16 mouse cellular contexts compared by ENCODE assay signal in the genomic region with DNA sequence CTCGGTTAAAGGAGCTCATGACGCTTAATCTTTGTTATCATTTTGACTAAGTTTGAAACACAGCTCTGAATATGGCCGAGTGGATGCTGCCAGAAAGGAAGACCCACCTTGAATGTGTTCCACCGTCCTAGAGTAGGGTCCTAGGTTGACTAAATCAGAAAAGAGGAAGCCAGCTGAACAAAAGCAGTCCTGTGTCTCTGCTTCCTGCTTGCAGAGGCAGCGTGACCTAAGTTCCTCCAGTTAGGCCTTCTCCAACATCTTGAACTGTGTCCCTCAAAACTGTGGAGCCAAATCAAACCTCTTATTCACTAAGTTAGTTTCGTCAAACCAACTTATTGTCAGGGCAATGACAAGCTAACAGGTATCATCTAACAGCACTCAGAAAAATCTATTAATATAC.
DNase-seq lines count a peak whose midpoint lies in the region; ATAC-seq lines count a peak whose summit lies in the region.
"Had no signal": no experiment of that assay in that cellular context is flagged by ENCODE, and none has a peak within 500 bp of the region (broad histone marks: within the 10 kb centered on the region; RNA-seq: fewer than 3 reads in every experiment).

No protein-coding gene starts in this region.

- ATAC-seq in granulocyte monocyte progenitor cell, adult 5-6 weeks (replicated peaks; ENCODE audit: poor library complexity, severe bottlenecking), result peak; percentile 62
- ATAC-seq in megakaryocyte progenitor cell, adult 5-6 weeks (replicated peaks; ENCODE audit: poor library complexity), result peak; percentile 57
- ATAC-seq: forebrain, embryonic 14.5 days; forebrain, embryonic 16.5 days had no signal

- peak; percentile 37 for DNase-seq in A20 (ENCODE audit: low read depth, low spot score)
- DNase-seq in heart, postnatal 36 days, result no peak
- no peak for DNase-seq in c-Kit-positive CD71-positive TER-119-positive erythroid progenitor cells, embryonic 14.5 days (ENCODE audit: low spot score)
- DNase-seq: adrenal gland, adult 2 months; adrenal gland, postnatal 10 days; adrenal gland, postnatal 25 days; cerebellum, adult 11-12 months; cerebellum, adult 2 months; cerebellum, adult 9-10 months; cerebellum, postnatal 10 days; cerebellum, postnatal 25 days; embryo, embryonic 11 days had no signal

- intact Hi-C loops in heart, postnatal 36 days (cut with DNase I), result no loop called here
